Mouse (Mus musculus): Measurements from ENCODE around the gene Hspb7. TPM values are rescaled to one million over a fixed set of nuclear protein-coding genes. Genes with fewer than 3 reads are reported as not detected.

The Hspb7 gene
- polyA plus RNA-seq, 1 experiment from 2014 or later: 10.6 TPM

DNA sequence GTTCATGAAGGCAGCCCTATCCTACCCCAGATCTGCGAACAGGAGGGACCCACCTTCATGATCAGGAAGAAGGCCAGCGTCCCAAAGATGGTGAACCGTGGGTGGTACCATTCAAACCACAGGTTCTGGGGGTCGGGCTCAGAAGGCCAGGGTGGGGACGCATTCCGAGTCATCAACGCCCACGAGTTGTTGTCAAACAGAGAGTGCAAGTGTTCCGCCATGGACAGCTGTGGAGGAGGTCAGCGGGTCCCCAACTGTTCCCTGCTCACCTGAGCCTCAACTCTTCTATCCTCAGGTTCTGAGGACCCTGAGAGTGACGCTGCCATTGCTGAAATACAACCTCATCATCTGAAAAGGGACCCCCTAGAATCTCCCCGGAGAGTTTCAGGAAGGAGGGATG lies 29.3 kb upstream of the Hspb7 start:
- no peak overlapping the region for H3K4me2 ChIP-seq (ENCODE audit: low read depth, low read length)
- H3K27me3 ChIP-seq (ENCODE audit: control insufficient read depth, insufficient read depth, low read depth, low read length): no peaks in the 10 kb centered on the region
- H3K9me3 ChIP-seq (ENCODE audit: control insufficient read depth, low read length): no peaks in the 10 kb centered on the region
- H3K27ac ChIP-seq (ENCODE audit: low read length): no peak overlapping the region
- ATAC-seq (ENCODE audit: low read depth): no peak
- H3K9ac ChIP-seq (ENCODE audit: low read length): no peak overlapping the region
- WGBS: 68% methylated on average over 12 of the region's 12 CpGs
- H3K4me1 ChIP-seq (replicated peaks; ENCODE audit: control insufficient read depth, insufficient read depth, low read length): peaks cover 5% of the 10 kb centered on the region
- no peaks in the 10 kb centered on the region for H3K36me3 ChIP-seq (ENCODE audit: control insufficient read depth, insufficient read depth, low read length)
- H3K4me3 ChIP-seq (ENCODE audit: low read length): no peak overlapping the region

DNA sequence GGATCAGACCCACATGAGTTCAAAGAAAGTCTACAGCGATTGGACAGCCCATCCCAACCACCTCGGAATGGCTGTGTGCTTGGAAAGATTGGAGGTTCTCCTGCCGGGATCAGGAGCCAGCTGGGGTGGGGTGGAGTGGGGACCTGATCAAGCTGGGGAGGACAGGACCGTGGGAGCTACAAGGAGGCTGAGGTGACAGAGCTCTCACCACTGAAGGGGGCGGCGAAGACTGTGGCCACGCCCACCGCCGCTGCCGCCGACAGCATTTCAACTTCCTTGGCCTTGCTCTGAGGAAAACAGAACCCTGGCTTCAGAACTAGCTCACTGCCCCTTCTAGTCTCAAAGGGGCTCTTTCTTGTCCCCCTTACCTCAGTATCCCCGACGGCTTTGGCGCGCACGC lies 25.8 kb upstream of the Hspb7 start:
- Histone ChIP-seq H3K27me3 (ENCODE audit: control insufficient read depth, insufficient read depth, low read depth, low read length) (no peaks in the 10 kb centered on the region), H3K27ac (ENCODE audit: low read length) (no peak overlapping the region), H3K9me3 (ENCODE audit: control insufficient read depth, low read length) (no peaks in the 10 kb centered on the region), H3K4me1 (replicated peaks; ENCODE audit: control insufficient read depth, insufficient read depth, low read length) (peaks cover 5% of the 10 kb centered on the region), H3K36me3 (ENCODE audit: control insufficient read depth, insufficient read depth, low read length) (no peaks in the 10 kb centered on the region), H3K4me2 (ENCODE audit: low read depth, low read length) (peak overlapping the region; percentile 12), H3K4me3 (ENCODE audit: low read length) (no peak overlapping the region), H3K9ac (ENCODE audit: low read length) (no peak overlapping the region)
- peak; percentile 24; the same call in 1 of the 2 replicates for ATAC-seq (ENCODE audit: low read depth)
- 13% methylated on average over 16 of the region's 16 CpGs for WGBS

DNA sequence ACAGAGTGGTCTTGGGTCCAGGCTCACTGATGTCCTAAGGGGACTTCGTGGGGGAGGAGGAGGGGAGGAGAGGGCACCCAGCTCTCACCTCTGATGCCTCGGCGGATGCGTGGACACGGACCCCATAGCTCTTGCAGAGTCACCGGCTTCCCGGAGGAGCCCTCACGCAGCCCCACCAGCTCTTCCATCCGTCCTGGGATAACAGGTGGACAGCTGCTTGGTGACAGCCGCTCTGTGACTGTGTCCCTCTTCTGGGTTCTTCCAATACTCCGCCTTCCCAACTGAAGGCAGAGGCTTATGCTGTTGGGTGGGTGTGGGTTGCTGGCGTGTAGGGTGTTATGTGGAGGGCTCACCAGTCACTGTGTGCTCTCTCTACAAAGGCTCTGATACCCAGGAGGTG lies 22.7 kb upstream of the Hspb7 start:
- peaks cover 5% of the 10 kb centered on the region for H3K4me1 ChIP-seq (replicated peaks; ENCODE audit: control insufficient read depth, insufficient read depth, low read length)
- 0 out of 2 replicates have a peak overlapping the region, but pooled peaks have one; percentile 16 for H3K9ac ChIP-seq (ENCODE audit: low read length)
- no peaks in the 10 kb centered on the region for H3K9me3 ChIP-seq (ENCODE audit: control insufficient read depth, low read length)
- no peak for ATAC-seq (ENCODE audit: low read depth)
- 62% methylated on average over 12 of the region's 12 CpGs for WGBS
- H3K27ac ChIP-seq (ENCODE audit: low read length): no peak overlapping the region
- no peaks in the 10 kb centered on the region for H3K36me3 ChIP-seq (ENCODE audit: control insufficient read depth, insufficient read depth, low read length)
- no peak overlapping the region for H3K4me2 ChIP-seq (ENCODE audit: low read depth, low read length)
- H3K27me3 ChIP-seq (ENCODE audit: control insufficient read depth, insufficient read depth, low read depth, low read length): no peaks in the 10 kb centered on the region
- H3K4me3 ChIP-seq (ENCODE audit: low read length): no peak overlapping the region

DNA sequence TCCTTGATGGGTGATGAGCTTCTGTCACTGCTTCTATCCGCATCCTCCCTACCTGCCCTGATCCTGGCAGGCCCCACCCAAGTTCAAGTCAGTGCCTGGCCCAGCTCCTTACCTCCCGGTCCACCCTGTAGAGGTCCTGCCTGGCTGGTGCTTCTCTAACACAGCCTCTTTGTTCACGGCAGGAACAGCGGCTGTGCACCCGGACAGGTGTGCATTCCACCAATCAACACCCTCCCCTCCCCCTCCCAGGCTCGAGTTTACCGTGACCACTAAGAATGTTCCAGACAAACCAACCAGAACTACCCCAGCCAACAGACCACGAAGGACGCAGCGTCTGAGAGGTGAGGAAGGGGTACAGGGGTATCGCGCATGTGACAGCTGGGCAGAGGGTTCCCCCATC lies 22.0 kb upstream of the Hspb7 start, which contains the start of gene Clcnka:
Gene Clcnka, minus strand, starts transcription at position 180 of the 400 bp plus-strand sequence.
- H3K9ac ChIP-seq (ENCODE audit: low read length): 0 out of 2 replicates have a peak within 1 kb of the TSS, but pooled peaks have one; percentile 16
- H3K4me2 ChIP-seq (ENCODE audit: low read depth, low read length): no peak within 1 kb of the TSS
- H3K4me1 ChIP-seq (replicated peaks; ENCODE audit: control insufficient read depth, insufficient read depth, low read length): peaks cover 5% of the 10 kb centered on the region
- 35% methylated on average over 12 of the region's 12 CpGs for WGBS
- no peak within 1 kb of the TSS for H3K27ac ChIP-seq (ENCODE audit: low read length)
- H3K36me3 ChIP-seq (ENCODE audit: control insufficient read depth, insufficient read depth, low read length): no peaks in the 10 kb centered on the region
- no peaks in the 10 kb centered on the region for H3K27me3 ChIP-seq (ENCODE audit: control insufficient read depth, insufficient read depth, low read depth, low read length)
- peak; percentile 47 for ATAC-seq (ENCODE audit: low read depth)
- no peak within 1 kb of the TSS for H3K4me3 ChIP-seq (ENCODE audit: low read length)
- H3K9me3 ChIP-seq (ENCODE audit: control insufficient read depth, low read length): no peaks in the 10 kb centered on the region

DNA sequence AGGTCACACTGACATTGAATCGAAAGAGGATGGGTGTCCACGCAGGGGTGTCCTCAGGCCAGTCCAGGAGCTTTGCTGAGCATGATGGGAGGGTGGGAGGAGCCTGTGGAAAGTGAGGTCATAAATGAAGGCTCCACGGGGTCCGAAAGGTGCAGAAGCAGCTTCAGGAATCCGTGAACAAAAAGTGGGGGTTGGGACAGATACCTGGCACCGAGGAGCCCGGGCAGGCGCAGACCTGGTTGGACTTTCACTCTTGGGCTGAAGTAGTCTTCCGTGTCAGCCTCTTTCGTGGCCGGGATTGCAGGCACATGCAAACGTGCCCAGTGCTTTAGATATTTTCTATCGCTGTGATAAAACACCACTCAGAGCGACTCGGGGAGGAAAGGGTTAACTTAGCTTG lies 20.4 kb upstream of the Hspb7 start:
- Histone ChIP-seq H3K27ac (ENCODE audit: low read length) (no peak overlapping the region), H3K9ac (ENCODE audit: low read length) (no peak overlapping the region), H3K4me3 (ENCODE audit: low read length) (no peak overlapping the region), H3K36me3 (ENCODE audit: control insufficient read depth, insufficient read depth, low read length) (no peaks in the 10 kb centered on the region), H3K4me1 (replicated peaks; ENCODE audit: control insufficient read depth, insufficient read depth, low read length) (peaks cover 4% of the 10 kb centered on the region; the same call in 1 of the 2 replicates), H3K4me2 (ENCODE audit: low read depth, low read length) (no peak overlapping the region), H3K9me3 (ENCODE audit: control insufficient read depth, low read length) (no peaks in the 10 kb centered on the region), H3K27me3 (ENCODE audit: control insufficient read depth, insufficient read depth, low read depth, low read length) (peaks cover 2% of the 10 kb centered on the region; the same call in 1 of the 2 replicates)
- WGBS: 78% methylated on average over 15 of the region's 15 CpGs
- no peak for ATAC-seq (ENCODE audit: low read depth)

GRCm38 (mm10) chr4:141404518-141405313 lies 15.9 kb upstream of the Hspb7 start:
- whole genome bisulfite sequencing: 11% methylated on average over 15 of the region's 15 CpGs

GRCm38 (mm10) chr4:141405314-141405622 lies 15.3 kb upstream of the Hspb7 start:
- Histone ChIP-seq H3K27me3 (ENCODE audit: control insufficient read depth, insufficient read depth, low read depth, low read length) (peaks cover 2% of the 10 kb centered on the region; the same call in 1 of the 2 replicates), H3K9ac (ENCODE audit: low read length) (no peak overlapping the region), H3K27ac (ENCODE audit: low read length) (no peak overlapping the region), H3K9me3 (ENCODE audit: control insufficient read depth, low read length) (no peaks in the 10 kb centered on the region), H3K4me1 (replicated peaks; ENCODE audit: control insufficient read depth, insufficient read depth, low read length) (peaks cover 4% of the 10 kb centered on the region; the same call in 1 of the 2 replicates), H3K4me3 (ENCODE audit: low read length) (no peak overlapping the region), H3K4me2 (ENCODE audit: low read depth, low read length) (no peak overlapping the region), H3K36me3 (ENCODE audit: control insufficient read depth, insufficient read depth, low read length) (no peaks in the 10 kb centered on the region)
- no peak for ATAC-seq (ENCODE audit: low read depth)
- 75% methylated on average over 3 of the region's 3 CpGs for WGBS

More at GRCm38 (mm10) chr4:141404518-141405313, 15.9 kb upstream of the Hspb7 start:
- Histone ChIP-seq H3K36me3 (ENCODE audit: control insufficient read depth, insufficient read depth, low read length) (no peaks in the 10 kb centered on the region), H3K27me3 (ENCODE audit: control insufficient read depth, insufficient read depth, low read depth, low read length) (peaks cover 2% of the 10 kb centered on the region; the same call in 1 of the 2 replicates), H3K27ac (ENCODE audit: low read length) (no peak overlapping the region), H3K9ac (ENCODE audit: low read length) (peak overlapping the region; percentile 51), H3K9me3 (ENCODE audit: control insufficient read depth, low read length) (no peaks in the 10 kb centered on the region), H3K4me2 (ENCODE audit: low read depth, low read length) (peak overlapping the region; percentile 52), H3K4me1 (replicated peaks; ENCODE audit: control insufficient read depth, insufficient read depth, low read length) (peaks cover 4% of the 10 kb centered on the region; the same call in 1 of the 2 replicates), H3K4me3 (ENCODE audit: low read length) (no peak overlapping the region)
- peak; percentile 80 for ATAC-seq (ENCODE audit: low read depth)

- Histone ChIP-seq H3K4me3 (ENCODE audit: low read length) (no peak overlapping the region), H3K36me3 (ENCODE audit: control insufficient read depth, insufficient read depth, low read length) (no peaks in the 10 kb centered on the region), H3K4me2 (ENCODE audit: low read depth, low read length) (no peak overlapping the region), H3K9ac (ENCODE audit: low read length) (no peak overlapping the region), H3K9me3 (ENCODE audit: control insufficient read depth, low read length) (no peaks in the 10 kb centered on the region), H3K4me1 (replicated peaks; ENCODE audit: control insufficient read depth, insufficient read depth, low read length) (peaks cover 4% of the 10 kb centered on the region; the same call in 1 of the 2 replicates), H3K27ac (ENCODE audit: low read length) (no peak overlapping the region), H3K27me3 (ENCODE audit: control insufficient read depth, insufficient read depth, low read depth, low read length) (peaks cover 2% of the 10 kb centered on the region; the same call in 1 of the 2 replicates)
- ATAC-seq (ENCODE audit: low read depth): peak; percentile 11; the same call in 1 of the 2 replicates
- 23% methylated on average over 13 of the region's 14 CpGs for WGBS
Measured at GRCm38 (mm10) chr4:141406516-141407299, 13.9 kb upstream of the Hspb7 start.

- no peaks in the 10 kb centered on the region for H3K36me3 ChIP-seq (ENCODE audit: control insufficient read depth, insufficient read depth, low read length)
- H3K4me1 ChIP-seq (replicated peaks; ENCODE audit: control insufficient read depth, insufficient read depth, low read length): peaks cover 4% of the 10 kb centered on the region; the same call in 1 of the 2 replicates
- no peak overlapping the region for H3K27ac ChIP-seq (ENCODE audit: low read length)
- 82% methylated on average over 3 of the region's 3 CpGs for WGBS
- peaks cover 2% of the 10 kb centered on the region; the same call in 1 of the 2 replicates for H3K27me3 ChIP-seq (ENCODE audit: control insufficient read depth, insufficient read depth, low read depth, low read length)
- H3K4me3 ChIP-seq (ENCODE audit: low read length): no peak overlapping the region
- ATAC-seq (ENCODE audit: low read depth): no peak
- no peak overlapping the region for H3K4me2 ChIP-seq (ENCODE audit: low read depth, low read length)
- no peak overlapping the region for H3K9ac ChIP-seq (ENCODE audit: low read length)
- H3K9me3 ChIP-seq (ENCODE audit: control insufficient read depth, low read length): no peaks in the 10 kb centered on the region
Measured at GRCm38 (mm10) chr4:141408577-141408976, 12.0 kb upstream of the Hspb7 start.
